Mouse (Mus musculus): ENCODE results near the gene Nxph3. TPM values are rescaled to one million over a fixed set of nuclear protein-coding genes. Genes with fewer than 3 reads are reported as not detected.

Gene Nxph3
- polyA plus RNA-seq, 1 experiment from 2014 or later = 0.32 TPM

- Histone ChIP-seq H3K9me3 (ENCODE audit: control insufficient read depth, low read length) (no peaks in the 10 kb centered on the region), H3K4me3 (ENCODE audit: low read length) (no peak overlapping the region), H3K27ac (ENCODE audit: low read length) (no peak overlapping the region), H3K9ac (ENCODE audit: low read depth, low read length) (no peak overlapping the region), H3K4me1 (ENCODE audit: control insufficient read depth, insufficient read depth, low read length) (peaks cover 3% of the 10 kb centered on the region; the same call in 1 of the 2 replicates), H3K36me3 (ENCODE audit: control insufficient read depth, insufficient read depth, low read length) (no peaks in the 10 kb centered on the region), H3K4me2 (ENCODE audit: low read depth, low read length) (no peak overlapping the region), H3K27me3 (replicated peaks; ENCODE audit: control insufficient read depth, insufficient read depth, low read length) (no peaks in the 10 kb centered on the region)
- 44% methylated on average over 4 of the region's 4 CpGs for WGBS
- ATAC-seq = peak; percentile 58
Measured at GRCm38 (mm10) chr11:95500412-95500811, 14.0 kb downstream of the Nxph3 start.

- ATAC-seq = no peak
- H3K27me3 ChIP-seq (replicated peaks; ENCODE audit: control insufficient read depth, insufficient read depth, low read length) = no peaks in the 10 kb centered on the region
- 89% methylated on average over 5 of the region's 5 CpGs for WGBS
Measured at GRCm38 (mm10) chr11:95497921-95498320, 16.4 kb downstream of the Nxph3 start.

GRCm38 (mm10) chr11:95495883-95496282, 18.5 kb downstream of the Nxph3 start:
- WGBS = 89% methylated on average over 9 of the region's 9 CpGs
- Histone ChIP-seq H3K36me3 (ENCODE audit: control insufficient read depth, insufficient read depth, low read length) (no peaks in the 10 kb centered on the region), H3K9ac (ENCODE audit: low read depth, low read length) (no peak overlapping the region), H3K4me3 (ENCODE audit: low read length) (no peak overlapping the region), H3K9me3 (ENCODE audit: control insufficient read depth, low read length) (no peaks in the 10 kb centered on the region), H3K27me3 (replicated peaks; ENCODE audit: control insufficient read depth, insufficient read depth, low read length) (no peaks in the 10 kb centered on the region), H3K27ac (ENCODE audit: low read length) (no peak overlapping the region), H3K4me1 (ENCODE audit: control insufficient read depth, insufficient read depth, low read length) (no peaks in the 10 kb centered on the region), H3K4me2 (ENCODE audit: low read depth, low read length) (no peak overlapping the region)
- ATAC-seq = no peak

More at GRCm38 (mm10) chr11:95497921-95498320, 16.4 kb downstream of the Nxph3 start:
- Histone ChIP-seq H3K36me3 (ENCODE audit: control insufficient read depth, insufficient read depth, low read length) (no peaks in the 10 kb centered on the region), H3K9me3 (ENCODE audit: control insufficient read depth, low read length) (no peaks in the 10 kb centered on the region), H3K27ac (ENCODE audit: low read length) (no peak overlapping the region), H3K4me1 (ENCODE audit: control insufficient read depth, insufficient read depth, low read length) (no peaks in the 10 kb centered on the region), H3K9ac (ENCODE audit: low read depth, low read length) (no peak overlapping the region), H3K4me2 (ENCODE audit: low read depth, low read length) (no peak overlapping the region), H3K4me3 (ENCODE audit: low read length) (no peak overlapping the region)

GRCm38 (mm10) chr11:95494374-95494773, 20.0 kb downstream of the Nxph3 start:
- H3K36me3 ChIP-seq (ENCODE audit: control insufficient read depth, insufficient read depth, low read length) = no peaks in the 10 kb centered on the region
- WGBS = 86% methylated on average over 3 of the region's 3 CpGs
- no peak overlapping the region for H3K9ac ChIP-seq (ENCODE audit: low read depth, low read length)
- H3K4me3 ChIP-seq (ENCODE audit: low read length) = no peak overlapping the region
- H3K4me2 ChIP-seq (ENCODE audit: low read depth, low read length) = no peak overlapping the region
- no peaks in the 10 kb centered on the region for H3K9me3 ChIP-seq (ENCODE audit: control insufficient read depth, low read length)
- no peaks in the 10 kb centered on the region for H3K27me3 ChIP-seq (replicated peaks; ENCODE audit: control insufficient read depth, insufficient read depth, low read length)
- H3K4me1 ChIP-seq (ENCODE audit: control insufficient read depth, insufficient read depth, low read length) = no peaks in the 10 kb centered on the region
- no peak overlapping the region for H3K27ac ChIP-seq (ENCODE audit: low read length)
- ATAC-seq = no peak

- Histone ChIP-seq H3K4me1 (ENCODE audit: control insufficient read depth, insufficient read depth, low read length) (no peaks in the 10 kb centered on the region), H3K36me3 (ENCODE audit: control insufficient read depth, insufficient read depth, low read length) (no peaks in the 10 kb centered on the region), H3K9me3 (ENCODE audit: control insufficient read depth, low read length) (no peaks in the 10 kb centered on the region), H3K27ac (ENCODE audit: low read length) (no peak overlapping the region), H3K4me3 (ENCODE audit: low read length) (no peak overlapping the region), H3K4me2 (ENCODE audit: low read depth, low read length) (no peak overlapping the region), H3K9ac (ENCODE audit: low read depth, low read length) (no peak overlapping the region), H3K27me3 (replicated peaks; ENCODE audit: control insufficient read depth, insufficient read depth, low read length) (no peaks in the 10 kb centered on the region)
- no peak for ATAC-seq
- 81% methylated on average over 9 of the region's 9 CpGs for WGBS
Measured at GRCm38 (mm10) chr11:95493950-95494349, 20.4 kb downstream of the Nxph3 start.

GRCm38 (mm10) chr11:95493010-95493409, 21.4 kb downstream of the Nxph3 start:
- WGBS = 80% methylated on average over 4 of the region's 4 CpGs
- H3K9me3 ChIP-seq (ENCODE audit: control insufficient read depth, low read length) = no peaks in the 10 kb centered on the region
- ATAC-seq = no peak
- H3K4me1 ChIP-seq (ENCODE audit: control insufficient read depth, insufficient read depth, low read length) = no peaks in the 10 kb centered on the region
- H3K27ac ChIP-seq (ENCODE audit: low read length) = no peak overlapping the region
- H3K4me3 ChIP-seq (ENCODE audit: low read length) = no peak overlapping the region
- no peak overlapping the region for H3K4me2 ChIP-seq (ENCODE audit: low read depth, low read length)
- no peaks in the 10 kb centered on the region for H3K27me3 ChIP-seq (replicated peaks; ENCODE audit: control insufficient read depth, insufficient read depth, low read length)
- no peaks in the 10 kb centered on the region; the same call in 1 of the 2 replicates for H3K36me3 ChIP-seq (ENCODE audit: control insufficient read depth, insufficient read depth, low read length)
- no peak overlapping the region for H3K9ac ChIP-seq (ENCODE audit: low read depth, low read length)

GRCm38 (mm10) chr11:95492256-95492655, 22.1 kb downstream of the Nxph3 start:
- H3K4me3 ChIP-seq (ENCODE audit: low read length) = no peak overlapping the region
- H3K4me1 ChIP-seq (ENCODE audit: control insufficient read depth, insufficient read depth, low read length) = no peaks in the 10 kb centered on the region
- H3K36me3 ChIP-seq (ENCODE audit: control insufficient read depth, insufficient read depth, low read length) = no peaks in the 10 kb centered on the region; the same call in 1 of the 2 replicates
- no peaks in the 10 kb centered on the region for H3K27me3 ChIP-seq (replicated peaks; ENCODE audit: control insufficient read depth, insufficient read depth, low read length)
- WGBS = 82% methylated on average over 4 of the region's 4 CpGs
- H3K4me2 ChIP-seq (ENCODE audit: low read depth, low read length) = no peak overlapping the region
- no peak for ATAC-seq
- H3K27ac ChIP-seq (ENCODE audit: low read length) = no peak overlapping the region
- H3K9ac ChIP-seq (ENCODE audit: low read depth, low read length) = no peak overlapping the region
- no peaks in the 10 kb centered on the region for H3K9me3 ChIP-seq (ENCODE audit: control insufficient read depth, low read length)

- H3K9ac ChIP-seq (ENCODE audit: low read depth, low read length) = no peak overlapping the region
- H3K36me3 ChIP-seq (ENCODE audit: control insufficient read depth, insufficient read depth, low read length) = no peaks in the 10 kb centered on the region; the same call in 1 of the 2 replicates
- H3K9me3 ChIP-seq (ENCODE audit: control insufficient read depth, low read length) = no peaks in the 10 kb centered on the region
- H3K4me1 ChIP-seq (ENCODE audit: control insufficient read depth, insufficient read depth, low read length) = no peaks in the 10 kb centered on the region
- H3K27me3 ChIP-seq (replicated peaks; ENCODE audit: control insufficient read depth, insufficient read depth, low read length) = no peaks in the 10 kb centered on the region
- no peak overlapping the region for H3K27ac ChIP-seq (ENCODE audit: low read length)
- H3K4me2 ChIP-seq (ENCODE audit: low read depth, low read length) = no peak overlapping the region
- ATAC-seq = no peak
- WGBS = 86% methylated on average over 14 of the region's 14 CpGs
- no peak overlapping the region for H3K4me3 ChIP-seq (ENCODE audit: low read length)
Measured at GRCm38 (mm10) chr11:95490104-95490503, 24.3 kb downstream of the Nxph3 start.

- no peaks in the 10 kb centered on the region for H3K4me1 ChIP-seq (ENCODE audit: control insufficient read depth, insufficient read depth, low read length)
- H3K9me3 ChIP-seq (ENCODE audit: control insufficient read depth, low read length) = no peaks in the 10 kb centered on the region
- no peak overlapping the region for H3K9ac ChIP-seq (ENCODE audit: low read depth, low read length)
- H3K27me3 ChIP-seq (replicated peaks; ENCODE audit: control insufficient read depth, insufficient read depth, low read length) = no peaks in the 10 kb centered on the region
- H3K27ac ChIP-seq (ENCODE audit: low read length) = no peak overlapping the region
- H3K4me2 ChIP-seq (ENCODE audit: low read depth, low read length) = no peak overlapping the region
- ATAC-seq = no peak
- no peak overlapping the region for H3K4me3 ChIP-seq (ENCODE audit: low read length)
- 98% methylated on average over 2 of the region's 2 CpGs for WGBS
- no peaks in the 10 kb centered on the region; the same call in 1 of the 2 replicates for H3K36me3 ChIP-seq (ENCODE audit: control insufficient read depth, insufficient read depth, low read length)
Measured at GRCm38 (mm10) chr11:95487237-95487636, 27.1 kb downstream of the Nxph3 start.

GRCm38 (mm10) chr11:95485634-95486033, 28.7 kb downstream of the Nxph3 start:
- no peak for ATAC-seq
- H3K27me3 ChIP-seq (replicated peaks; ENCODE audit: control insufficient read depth, insufficient read depth, low read length) = no peaks in the 10 kb centered on the region
- no peak overlapping the region for H3K27ac ChIP-seq (ENCODE audit: low read length)
- no peak overlapping the region for H3K9ac ChIP-seq (ENCODE audit: low read depth, low read length)
- no peak overlapping the region for H3K4me3 ChIP-seq (ENCODE audit: low read length)
- WGBS = 94% methylated on average over 18 of the region's 18 CpGs
- no peak overlapping the region for H3K4me2 ChIP-seq (ENCODE audit: low read depth, low read length)
- H3K9me3 ChIP-seq (ENCODE audit: control insufficient read depth, low read length) = no peaks in the 10 kb centered on the region
- H3K36me3 ChIP-seq (ENCODE audit: control insufficient read depth, insufficient read depth, low read length) = no peaks in the 10 kb centered on the region; the same call in 1 of the 2 replicates
- no peaks in the 10 kb centered on the region for H3K4me1 ChIP-seq (ENCODE audit: control insufficient read depth, insufficient read depth, low read length)

Data from intestine, embryonic 16.5 days (tissue).